Mouse (Mus musculus) CH12.LX (cell line): Measurements from ENCODE around the gene Gm49388. TPM values are rescaled to one million over a fixed set of nuclear protein-coding genes. Genes with fewer than 3 reads are reported as not detected.
A peak's percentile ranks its signal among the peaks of the same experiment; 100 is the strongest.

Experiments used
- DNase-seq: peaks from one replicate; pipeline ENCODE4 v3.0.0-alpha.2; 2013; ENCODE audit errors: extremely low read depth
- H3K27ac ChIP-seq: 2 replicates; pipeline ENCODE4 v1.5.1; 2012; ENCODE audit warnings: low read depth, mild to moderate bottlenecking, control low read depth, moderate library complexity; ENCODE audit not compliant: insufficient read depth
- H3K27me3 ChIP-seq: replicated peaks from 2 replicates; pipeline ENCODE3; 2012; ENCODE audit warnings: inconsistent platforms
- H3K36me3 ChIP-seq, 2 experiments: replicated peaks in 1 of 2; 2 replicates each; pipeline versions ENCODE3 to v1.6.1; 2012; ENCODE audit warnings: inconsistent platforms in 1 of 2, low read length in 1 of 2, mild to moderate bottlenecking in 1 of 2, mixed read lengths in 1 of 2, moderate library complexity in 1 of 2; ENCODE audit not compliant: control insufficient read depth in 1 of 2, insufficient read depth in 1 of 2
- H3K4me1 ChIP-seq, 2 experiments: 2 replicates each; pipeline ENCODE4 v1.6.1; 2012; ENCODE audit warnings: inconsistent platforms in 1 of 2, moderate library complexity in 1 of 2; ENCODE audit not compliant: insufficient read depth in 2 of 2, control insufficient read depth in 1 of 2
- H3K4me2 ChIP-seq: 2 replicates; pipeline ENCODE4 v1.6.1; 2012; ENCODE audit warnings: low read depth, mild to moderate bottlenecking, control low read depth; ENCODE audit not compliant: poor library complexity, insufficient read depth, severe bottlenecking
- H3K4me3 ChIP-seq, 3 experiments: fragments of 150-350 bp in 1 of 3; sonication (generic) in 1 of 3; replicated peaks in 1 of 3; 2 replicates each; pipeline versions ENCODE3 to v1.5.1; 2011 to 2012; ENCODE audit warnings: low read depth in 2 of 3, low read length in 2 of 3, mild to moderate bottlenecking in 2 of 3, moderate library complexity in 2 of 3, control low read depth in 1 of 3, improper control_type of control experiment in 1 of 3, inconsistent platforms in 1 of 3, mixed read lengths in 1 of 3; ENCODE audit not compliant: poor library complexity in 1 of 3
- H3K79me2 ChIP-seq: replicated peaks from 2 replicates; pipeline ENCODE4 v1.6.1; 2012; ENCODE audit warnings: mild to moderate bottlenecking, moderate library complexity; ENCODE audit not compliant: control insufficient read depth, poor library complexity, insufficient read depth, severe bottlenecking; ENCODE audit errors: extremely low read depth
- H3K9ac ChIP-seq: 2 replicates; pipeline ENCODE4 v1.6.1; 2012; ENCODE audit warnings: low read depth, mild to moderate bottlenecking, control low read depth, moderate library complexity; ENCODE audit not compliant: insufficient read depth
- H3K9me3 ChIP-seq: replicated peaks from 2 replicates; pipeline ENCODE3; 2012; ENCODE audit warnings: low read length, inconsistent platforms, mixed read lengths
- CHD1 ChIP-seq: IDR thresholded peaks from 2 replicates; pipeline ENCODE4 v1.6.1; 2012; ENCODE audit warnings: low read depth, low read length, improper control_type of control experiment, inconsistent platforms
- CTCF ChIP-seq, 2 experiments: IDR thresholded peaks in 1 of 2; conservative IDR thresholded peaks in 1 of 2; 2 replicates each; pipeline ENCODE4 v1.5.1; 2011 to 2012; ENCODE audit warnings: low read depth in 2 of 2, low read length in 2 of 2, improper control_type of control experiment in 1 of 2, inconsistent platforms in 1 of 2, mild to moderate bottlenecking in 1 of 2, moderate library complexity in 1 of 2
- EP300 ChIP-seq: IDR thresholded peaks from 2 replicates; pipeline ENCODE4 v1.6.1; 2011; ENCODE audit warnings: low read length, improper control_type of control experiment
- GABPA ChIP-seq: IDR thresholded peaks from 2 replicates; pipeline ENCODE4 v1.6.1; 2012; ENCODE audit warnings: low read depth, low read length, improper control_type of control experiment, inconsistent platforms; ENCODE audit not compliant: insufficient replicate concordance
- HCFC1 ChIP-seq: IDR thresholded peaks from 2 replicates; pipeline ENCODE4 v1.6.1; 2012; ENCODE audit warnings: low read depth, mild to moderate bottlenecking, inconsistent platforms, low read length, improper control_type of control experiment
- JUND ChIP-seq: conservative IDR thresholded peaks from 2 replicates; pipeline ENCODE4 v1.6.1; 2011; ENCODE audit warnings: low read depth, low read length, improper control_type of control experiment
- KAT2A ChIP-seq: IDR thresholded peaks from 2 replicates; pipeline ENCODE4 v1.6.1; 2012; ENCODE audit warnings: low read length, improper control_type of control experiment, inconsistent platforms; ENCODE audit not compliant: insufficient replicate concordance
- MAFK ChIP-seq: IDR thresholded peaks from 2 replicates; pipeline ENCODE4 v1.6.1; 2011; ENCODE audit warnings: low read length, improper control_type of control experiment; ENCODE audit not compliant: insufficient replicate concordance
- MEF2A ChIP-seq: IDR thresholded peaks from 2 replicates; pipeline ENCODE4 v1.6.1; 2014; ENCODE audit warnings: low read depth, mild to moderate bottlenecking, inconsistent platforms, low read length, improper control_type of control experiment, borderline replicate concordance
- MYC ChIP-seq: IDR thresholded peaks from 2 replicates; pipeline ENCODE4 v1.6.1; 2011; ENCODE audit warnings: low read depth, mild to moderate bottlenecking, improper control_type of control experiment, low read length
- PAX5 ChIP-seq: IDR thresholded peaks from 2 replicates; pipeline ENCODE4 v1.6.1; 2012; ENCODE audit warnings: low read length, inconsistent platforms, mixed read lengths
- POLR2A ChIP-seq: IDR thresholded peaks from 2 replicates; pipeline ENCODE4 v1.6.1; 2011; ENCODE audit warnings: low read depth, mild to moderate bottlenecking, improper control_type of control experiment, low read length
- POLR2AphosphoS2 ChIP-seq: IDR thresholded peaks from 2 replicates; pipeline ENCODE4 v1.6.1; 2011; ENCODE audit warnings: low read depth, low read length, improper control_type of control experiment
- SIN3A ChIP-seq: IDR thresholded peaks from 2 replicates; pipeline ENCODE4 v1.6.1; 2012; ENCODE audit warnings: low read length, improper control_type of control experiment, inconsistent platforms
- TBP ChIP-seq: conservative IDR thresholded peaks from 2 replicates; pipeline ENCODE4 v1.6.1; 2011; ENCODE audit warnings: low read depth, low read length, improper control_type of control experiment
- UBTF ChIP-seq: IDR thresholded peaks from 2 replicates; pipeline ENCODE4 v1.6.1; 2012; ENCODE audit warnings: low read depth, mild to moderate bottlenecking, inconsistent platforms, low read length, improper control_type of control experiment, moderate library complexity
- USF2 ChIP-seq: conservative IDR thresholded peaks from 2 replicates; pipeline ENCODE4 v1.6.1; 2011; ENCODE audit warnings: low read depth, low read length, improper control_type of control experiment
- ZC3H11A ChIP-seq: IDR thresholded peaks from 2 replicates; pipeline ENCODE4 v1.6.1; 2012; ENCODE audit warnings: low read depth, mild to moderate bottlenecking, inconsistent platforms, low read length, improper control_type of control experiment
- ZKSCAN1 ChIP-seq: IDR thresholded peaks from 2 replicates; pipeline ENCODE4 v1.6.1; 2012; ENCODE audit warnings: low read depth, inconsistent platforms, low read length, improper control_type of control experiment, borderline replicate concordance
- dilution Hi-C: fragments of 300-500 bp; cut with MboI; formaldehyde crosslinking; loops from 2 replicates; pipeline ENCODE4 v1.14.3; 2020; ENCODE audit warnings: low sequenced_read_pairs; ENCODE audit not compliant: extremely low pct_unique_long_range_greater_than_20kb, extremely low pct_ligation_motif_present
- in situ Hi-C: fragments of 300-500 bp; cut with MboI; formaldehyde crosslinking; loops from 3 replicates; pipeline ENCODE4 v1.14.3; 2019; ENCODE audit warnings: low sequenced_read_pairs, low pct_ligation_motif_present, low pct_unique_long_range_greater_than_20kb, mixed read lengths
- polyA plus RNA-seq: library from polyadenylated mRNA; unstranded; fragments of >175 nt; gene quantifications from 2 replicates; pipeline ENCODE4 v1.2.1, GENCODE M21; 2012; ENCODE audit warnings: low read depth; ENCODE audit not compliant: insufficient read length
- total RNA-seq, 2 experiments: library from RNA; depleted of rRNA; stranded (reverse); fragments of 300-350 nt in 1 of 2; fragments of >200 nt in 1 of 2; gene quantifications; 2 replicates each; pipeline ENCODE4 v1.2.3; 2012 to 2014

Gene Gm49388
- total and polyA plus RNA-seq, 3 experiments: 0.98 to 4.3 TPM; not detected in 1

DNA sequence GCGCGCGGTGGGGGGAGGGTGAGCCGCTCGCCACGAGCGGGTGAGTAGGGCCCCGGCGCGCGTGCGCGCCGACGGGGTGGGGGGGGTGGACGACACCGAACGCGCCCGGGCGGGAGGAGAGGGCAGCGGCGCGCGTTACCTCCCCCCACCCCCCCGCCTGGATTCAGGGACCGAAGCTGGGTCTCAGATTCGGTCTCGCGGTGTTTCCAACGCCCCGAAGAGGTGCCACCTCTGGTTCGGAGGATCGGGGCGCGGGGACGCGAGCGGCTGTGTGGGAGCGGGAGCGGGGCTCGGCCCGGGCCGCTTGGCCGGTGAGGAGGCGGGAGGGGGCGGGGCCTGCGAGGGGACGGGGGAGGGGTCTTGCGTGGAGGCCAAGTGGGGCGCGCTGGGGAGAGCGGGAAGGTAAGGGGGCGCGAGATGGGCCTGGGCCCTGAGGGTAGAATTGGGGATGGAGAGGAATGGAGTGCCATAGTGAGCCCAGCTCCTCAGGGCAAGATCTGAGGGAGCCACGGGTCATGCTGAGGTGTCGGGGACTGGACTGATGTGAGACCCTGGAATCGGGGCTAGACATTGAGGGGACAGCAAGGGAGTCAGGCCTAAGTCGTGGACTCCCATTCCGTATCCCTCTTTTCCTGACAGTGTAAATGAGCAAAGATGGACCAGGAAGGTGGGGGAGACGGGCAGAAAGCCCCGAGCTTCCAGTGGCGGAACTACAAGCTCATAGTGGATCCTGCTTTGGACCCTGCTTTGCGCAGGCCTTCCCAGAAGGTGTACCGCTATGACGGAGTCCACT, 7.7 kb upstream of the Gm49388 start (continued):
- TF ChIP-seq ZC3H11A: no peak
- TF ChIP-seq KAT2A: no peak

DNA sequence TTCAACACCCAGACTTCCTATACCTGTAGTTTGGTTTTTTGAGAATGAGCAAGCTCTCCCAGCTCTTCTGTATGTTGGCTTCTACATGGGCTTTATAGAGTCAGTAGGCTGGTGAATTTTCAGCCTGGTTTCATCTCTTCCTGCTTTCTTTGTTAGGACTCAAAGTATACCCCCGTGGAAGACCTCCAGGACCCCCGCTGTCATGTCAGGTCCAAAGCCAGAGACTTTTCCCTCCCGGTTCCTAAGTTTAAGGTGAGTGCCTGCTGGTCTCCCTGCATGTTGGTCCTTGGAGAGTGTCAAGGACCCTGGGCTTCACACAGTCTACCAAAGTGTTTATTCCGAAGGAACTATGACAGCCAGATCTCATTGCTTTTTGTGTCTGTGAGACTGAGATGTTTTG, 7.1 kb upstream of the Gm49388 start:
- TF ChIP-seq HCFC1: no peak
- TF ChIP-seq UBTF: no peak
- no peak for TF ChIP-seq MEF2A
- no peak for TF ChIP-seq TBP
- TF ChIP-seq PAX5: no peak
- no peak for TF ChIP-seq POLR2AphosphoS2
- TF ChIP-seq CTCF (conservative IDR thresholded peaks at IDR 0.05 in 1 of 2, IDR thresholded peaks at IDR 0.05 in 1 of 2; ENCODE audit: low read depth in 2 of 2, low read length in 2 of 2): no peak
- TF ChIP-seq POLR2A: no peak
- no peak for TF ChIP-seq EP300
- no peak for TF ChIP-seq GABPA
- TF ChIP-seq MYC: no peak
- TF ChIP-seq, all 38 proteins: peak for 0
- no peaks in the 10 kb centered on the region for H3K9me3 ChIP-seq
- H3K27me3 ChIP-seq: no peaks in the 10 kb centered on the region
- dilution Hi-C loops: no loop called here
- DNase-seq: no peak
- peaks cover 8 to 38% of the 10 kb centered on the region in 2 experiments for H3K4me1 ChIP-seq
- H3K27ac ChIP-seq: no peak overlapping the region
- H3K9ac ChIP-seq: peak overlapping the region; percentile 98; the same call in 1 of the 2 replicates
- H3K36me3 ChIP-seq: peaks cover 25 to 64% of the 10 kb centered on the region in 2 experiments
- in situ Hi-C loops: loop anchor here (5.0 to 25.0 kb wide), 4 partner anchors 39 to 996 kb away; partner anchors contain the start of genes Cdipt, Cdiptos, Prss8 and Tbx6
- H3K4me3 ChIP-seq: peak overlapping the region; percentile 57 to 92 (median 67)
- H3K79me2 ChIP-seq: peaks cover 23% of the 10 kb centered on the region
- peak overlapping the region; percentile 41 for H3K4me2 ChIP-seq

DNA sequence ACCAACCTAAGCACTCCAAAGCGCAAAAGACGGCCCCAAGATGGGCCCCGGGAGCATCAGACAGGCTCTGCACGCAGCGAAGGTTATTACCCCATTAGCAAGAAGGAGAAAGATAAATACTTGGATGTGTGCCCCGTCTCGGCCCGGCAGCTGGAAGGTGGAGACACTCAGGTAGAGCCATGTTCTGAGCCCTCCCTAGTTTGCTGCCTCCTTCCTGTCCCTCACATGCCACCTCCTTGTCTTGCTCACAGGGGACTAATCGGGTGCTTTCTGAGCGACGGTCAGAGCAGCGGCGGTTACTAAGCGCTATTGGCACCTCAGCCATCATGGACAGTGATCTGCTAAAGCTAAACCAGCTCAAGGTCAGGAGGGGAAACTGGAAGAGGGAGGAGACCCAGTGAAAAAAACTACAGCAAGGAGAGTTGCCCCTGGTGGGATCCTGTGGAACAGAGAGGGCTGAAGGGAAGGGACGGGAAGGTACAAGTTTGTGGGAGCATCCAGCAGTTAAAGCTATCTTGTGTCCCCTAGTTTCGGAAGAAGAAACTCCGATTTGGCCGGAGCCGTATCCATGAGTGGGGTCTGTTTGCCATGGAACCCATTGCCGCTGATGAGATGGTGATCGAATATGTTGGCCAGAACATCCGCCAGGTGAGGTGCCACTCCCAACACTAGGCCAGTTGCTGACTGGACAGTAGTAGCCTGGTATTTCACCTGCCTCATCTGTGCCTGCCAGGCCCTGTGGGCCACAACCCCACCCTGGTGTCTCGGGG, 11.9 kb downstream of the Gm49388 start:
- Histone ChIP-seq H3K9ac (no peak overlapping the region), H3K4me3 (no peak overlapping the region), H3K27me3 (no peaks in the 10 kb centered on the region), H3K36me3 (peaks cover 77 to 96% of the 10 kb centered on the region in 2 experiments), H3K79me2 (no peaks in the 10 kb centered on the region), H3K27ac (no peak overlapping the region), H3K4me2 (no peak overlapping the region), H3K9me3 (no peaks in the 10 kb centered on the region), H3K4me1 (peaks cover 0 to 6% of the 10 kb centered on the region in 2 experiments; a peak in 2 of 4 replicates)
- TF ChIP-seq HCFC1: no peak
- no peak for TF ChIP-seq MAFK
- no peak for TF ChIP-seq CHD1
- no peak for TF ChIP-seq SIN3A
- no peak for TF ChIP-seq KAT2A
- no peak for TF ChIP-seq USF2
- TF ChIP-seq ZKSCAN1: no peak
- no peak for TF ChIP-seq JUND
- no peak for DNase-seq
- in situ Hi-C loops: loop anchor here (25.0 kb wide), 1 partner anchor 810 kb away; the partner anchor contains the start of genes Cdipt and Cdiptos
- dilution Hi-C loops: no loop called here
